Mouse (Mus musculus) CH12.LX (cell line): Measurements from ENCODE around the gene Irgm2.

Experiments used
- BHLHE40 ChIP-seq: IDR thresholded peaks from 2 replicates; pipeline ENCODE4 v1.6.1; 2011; ENCODE audit warnings: mild to moderate bottlenecking, low read depth, low read length, improper control_type of control experiment
- CTCF ChIP-seq, 2 experiments: IDR thresholded peaks in 1 of 2; conservative IDR thresholded peaks in 1 of 2; 2 replicates each; pipeline ENCODE4 v1.5.1; 2011 to 2012; ENCODE audit warnings: low read depth in 2 of 2, low read length in 2 of 2, improper control_type of control experiment in 1 of 2, inconsistent platforms in 1 of 2, mild to moderate bottlenecking in 1 of 2, moderate library complexity in 1 of 2
- ELF1 ChIP-seq: IDR thresholded peaks from 2 replicates; pipeline ENCODE4 v1.6.1; 2014; ENCODE audit warnings: low read depth, mild to moderate bottlenecking, inconsistent platforms, low read length, improper control_type of control experiment
- EP300 ChIP-seq: IDR thresholded peaks from 2 replicates; pipeline ENCODE4 v1.6.1; 2011; ENCODE audit warnings: low read length, improper control_type of control experiment
- JUN ChIP-seq: IDR thresholded peaks from 2 replicates; pipeline ENCODE4 v1.6.1; 2011; ENCODE audit warnings: low read depth, mild to moderate bottlenecking, low read length, improper control_type of control experiment, moderate library complexity; ENCODE audit not compliant: insufficient read depth
- MAFK ChIP-seq: IDR thresholded peaks from 2 replicates; pipeline ENCODE4 v1.6.1; 2011; ENCODE audit warnings: low read length, improper control_type of control experiment; ENCODE audit not compliant: insufficient replicate concordance
- MEF2A ChIP-seq: IDR thresholded peaks from 2 replicates; pipeline ENCODE4 v1.6.1; 2014; ENCODE audit warnings: low read depth, mild to moderate bottlenecking, inconsistent platforms, low read length, improper control_type of control experiment, borderline replicate concordance
- PAX5 ChIP-seq: IDR thresholded peaks from 2 replicates; pipeline ENCODE4 v1.6.1; 2012; ENCODE audit warnings: low read length, inconsistent platforms, mixed read lengths
- POLR2A ChIP-seq: IDR thresholded peaks from 2 replicates; pipeline ENCODE4 v1.6.1; 2011; ENCODE audit warnings: low read depth, mild to moderate bottlenecking, improper control_type of control experiment, low read length
- USF1 ChIP-seq: IDR thresholded peaks from 2 replicates; pipeline ENCODE4 v1.6.1; 2014; ENCODE audit warnings: low read depth, mild to moderate bottlenecking, inconsistent platforms, low read length, improper control_type of control experiment
- ZC3H11A ChIP-seq: IDR thresholded peaks from 2 replicates; pipeline ENCODE4 v1.6.1; 2012; ENCODE audit warnings: low read depth, mild to moderate bottlenecking, inconsistent platforms, low read length, improper control_type of control experiment
- ZNF384 ChIP-seq: IDR thresholded peaks from 2 replicates; pipeline ENCODE4 v1.6.1; 2012; ENCODE audit warnings: low read depth, low read length, improper control_type of control experiment, inconsistent platforms

- no peak for TF ChIP-seq POLR2A
- TF ChIP-seq ZNF384, result no peak
- TF ChIP-seq JUN, result no peak
- TF ChIP-seq CTCF (conservative IDR thresholded peaks at IDR 0.05 in 1 of 2, IDR thresholded peaks at IDR 0.05 in 1 of 2; ENCODE audit: low read depth in 2 of 2, low read length in 2 of 2), result no peak
- no peak for TF ChIP-seq MEF2A
- no peak for TF ChIP-seq PAX5
- TF ChIP-seq USF1, result no peak
- TF ChIP-seq ELF1, result no peak
- no peak for TF ChIP-seq ZC3H11A
- no peak for TF ChIP-seq EP300
- TF ChIP-seq BHLHE40, result no peak
- no peak for TF ChIP-seq MAFK
Measured at GRCm38 (mm10) chr11:58155458-58155857, 44.0 kb upstream of the Irgm2 start.
